Mouse (Mus musculus): ENCODE data around the gene Olfr70. TPM values are rescaled to one million over a fixed set of nuclear protein-coding genes. Genes with fewer than 3 reads are reported as not detected.

Olfr70 gene
- total and polyA plus RNA-seq, 2 experiments from 2014 or later, result not detected

DNA sequence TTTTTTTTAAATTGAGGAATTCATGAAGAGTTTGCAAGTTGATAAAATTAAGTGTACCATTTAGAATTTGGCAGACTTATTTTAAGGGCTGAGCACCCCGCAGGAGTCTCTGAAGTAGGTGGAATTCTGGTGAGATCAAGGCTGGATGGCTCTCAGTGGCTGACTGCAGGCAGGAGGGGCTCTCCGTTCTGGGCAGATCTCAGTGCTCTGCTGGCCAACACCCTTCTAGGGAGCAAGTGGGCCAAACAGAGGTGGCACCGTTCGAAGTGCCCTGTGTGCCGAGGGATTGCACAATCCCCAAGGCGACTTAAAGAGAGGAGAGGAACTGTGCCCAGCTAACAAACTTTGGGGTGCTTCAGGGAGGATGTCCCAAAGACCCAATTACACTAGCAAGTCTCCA is 9.3 kb upstream of the Olfr70 start, which contains the start of gene Olfr71:
Gene Olfr71 (minus strand): TSS at position 387 of the 400 bp plus-strand sequence.
- Histone ChIP-seq H3K36me3 (ENCODE audit: insufficient read depth) (no peaks in the 10 kb centered on the region), H3K9me3 (ENCODE audit: low read length) (no peaks in the 10 kb centered on the region)
- WGBS, result 70% methylated on average over 6 of the region's 6 CpGs

GRCm38 (mm10) chr4:43705991-43706390 is 5.4 kb upstream of the Olfr70 start:
- Histone ChIP-seq H3K4me2 (ENCODE audit: low read depth) (no peak overlapping the region), H3K36me3 (ENCODE audit: insufficient read depth) (no peaks in the 10 kb centered on the region), H3K9me3 (ENCODE audit: low read length) (no peaks in the 10 kb centered on the region), H3K9ac (no peak overlapping the region), H3K4me1 (ENCODE audit: insufficient read depth) (no peaks in the 10 kb centered on the region), H3K27me3 (ENCODE audit: insufficient read depth, low read length) (no peaks in the 10 kb centered on the region), H3K27ac (ENCODE audit: low read depth, low read length) (no peak overlapping the region), H3K4me3 (ENCODE audit: low read depth, low read length) (no peak overlapping the region)
- ATAC-seq (no peak), DNase-seq (no peak)
- no peak for TF ChIP-seq CTCF (IDR thresholded peaks at IDR 0.05; ENCODE audit: low read depth)
- WGBS, result 84% methylated on average over 13 of the region's 13 CpGs

More for the DNA sequence above, 9.3 kb upstream of the Olfr70 start, which contains the start of gene Olfr71:
- DNase-seq, result no peak
- H3K4me3 ChIP-seq (ENCODE audit: low read depth, low read length), result no peak within 1 kb of the TSS
- no peak within 1 kb of the TSS for H3K9ac ChIP-seq
- H3K27ac ChIP-seq (ENCODE audit: low read depth, low read length), result no peak within 1 kb of the TSS
- no peak for ATAC-seq
- H3K4me2 ChIP-seq (ENCODE audit: low read depth), result no peak within 1 kb of the TSS
- H3K4me1 ChIP-seq (ENCODE audit: insufficient read depth), result no peaks in the 10 kb centered on the region
- no peaks in the 10 kb centered on the region for H3K27me3 ChIP-seq (ENCODE audit: insufficient read depth, low read length)
- TF ChIP-seq CTCF (IDR thresholded peaks at IDR 0.05; ENCODE audit: low read depth), result no peak

DNA sequence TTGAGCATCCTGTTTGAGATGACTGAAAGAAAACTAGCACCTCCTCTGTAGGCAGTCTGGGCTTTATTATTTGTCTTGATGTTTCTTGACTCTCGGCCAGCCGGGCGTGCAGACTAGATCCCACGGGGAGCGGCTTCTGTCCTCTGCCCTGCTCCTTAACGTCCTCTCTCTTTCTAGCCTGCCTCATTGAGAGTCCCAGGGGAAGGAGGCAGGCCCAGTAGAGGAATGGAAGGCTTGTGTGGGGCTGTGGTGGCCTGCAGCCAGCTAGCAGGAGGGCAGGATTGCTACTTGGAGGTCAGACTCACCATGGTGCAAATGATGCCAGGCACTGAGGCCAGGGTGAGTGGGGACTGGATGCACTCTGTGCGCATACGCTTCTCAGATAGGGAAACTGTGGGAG is 3.2 kb upstream of the Olfr70 start:
- H3K4me2 ChIP-seq (ENCODE audit: low read depth), result no peak overlapping the region
- DNase-seq, result no peak
- no peaks in the 10 kb centered on the region for H3K27me3 ChIP-seq (ENCODE audit: insufficient read depth, low read length)
- WGBS, result 77% methylated on average over 8 of the region's 8 CpGs
- ATAC-seq, result no peak
- H3K27ac ChIP-seq (ENCODE audit: low read depth, low read length), result no peak overlapping the region
- no peaks in the 10 kb centered on the region for H3K4me1 ChIP-seq (ENCODE audit: insufficient read depth)
- H3K9me3 ChIP-seq (ENCODE audit: low read length), result no peaks in the 10 kb centered on the region
- H3K36me3 ChIP-seq (ENCODE audit: insufficient read depth), result no peaks in the 10 kb centered on the region
- H3K9ac ChIP-seq, result no peak overlapping the region
- H3K4me3 ChIP-seq (ENCODE audit: low read depth, low read length), result no peak overlapping the region
- TF ChIP-seq CTCF (IDR thresholded peaks at IDR 0.05; ENCODE audit: low read depth), result no peak

DNA sequence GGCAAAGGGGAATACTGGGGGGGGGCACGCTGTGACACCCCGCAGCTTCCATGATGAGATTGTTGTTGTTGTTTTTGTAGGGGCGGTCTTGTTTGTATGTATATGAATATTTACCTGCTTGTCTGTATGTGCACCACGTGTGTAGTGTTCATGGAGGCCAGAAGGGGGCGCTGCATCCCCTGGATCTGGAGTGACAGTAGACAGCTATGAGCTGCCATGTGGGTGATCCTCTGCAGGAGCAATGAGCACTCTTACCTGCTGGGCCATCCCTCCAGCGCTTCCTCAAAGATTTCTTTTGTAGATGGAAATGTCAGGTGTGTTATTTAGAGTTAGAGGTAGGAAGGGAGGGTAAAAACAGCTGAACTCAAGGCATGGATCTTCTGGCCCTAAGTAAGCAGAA is 2.8 kb upstream of the Olfr70 start:
- WGBS, result 82% methylated on average over 6 of the region's 6 CpGs
- H3K9ac ChIP-seq, result no peak overlapping the region
- peak; percentile 48 for TF ChIP-seq CTCF (IDR thresholded peaks at IDR 0.05; ENCODE audit: low read depth)
- H3K27ac ChIP-seq (ENCODE audit: low read depth, low read length), result no peak overlapping the region
- no peaks in the 10 kb centered on the region for H3K27me3 ChIP-seq (ENCODE audit: insufficient read depth, low read length)
- no peaks in the 10 kb centered on the region for H3K36me3 ChIP-seq (ENCODE audit: insufficient read depth)
- no peak overlapping the region for H3K4me3 ChIP-seq (ENCODE audit: low read depth, low read length)
- no peak for DNase-seq
- no peaks in the 10 kb centered on the region for H3K9me3 ChIP-seq (ENCODE audit: low read length)
- no peaks in the 10 kb centered on the region for H3K4me1 ChIP-seq (ENCODE audit: insufficient read depth)
- H3K4me2 ChIP-seq (ENCODE audit: low read depth), result no peak overlapping the region
- no peak for ATAC-seq

GRCm38 (mm10) chr4:43696561-43696960 is 4.0 kb downstream of the Olfr70 start:
- Histone ChIP-seq H3K27ac (ENCODE audit: low read depth, low read length) (no peak overlapping the region), H3K36me3 (ENCODE audit: insufficient read depth) (0 out of 2 replicates have a peak, but pooled peaks cover 6% of the 10 kb centered on the region), H3K9ac (no peak overlapping the region), H3K9me3 (ENCODE audit: low read length) (no peaks in the 10 kb centered on the region), H3K4me3 (ENCODE audit: low read depth, low read length) (no peak overlapping the region), H3K4me2 (ENCODE audit: low read depth) (no peak overlapping the region), H3K4me1 (ENCODE audit: insufficient read depth) (no peaks in the 10 kb centered on the region), H3K27me3 (ENCODE audit: insufficient read depth, low read length) (no peaks in the 10 kb centered on the region)
- peak; percentile 25; the same call in 1 of the 2 replicates for ATAC-seq
- no peak for DNase-seq
- 68% methylated on average over 13 of the region's 13 CpGs for WGBS
- no peak for TF ChIP-seq CTCF (IDR thresholded peaks at IDR 0.05; ENCODE audit: low read depth)

DNA sequence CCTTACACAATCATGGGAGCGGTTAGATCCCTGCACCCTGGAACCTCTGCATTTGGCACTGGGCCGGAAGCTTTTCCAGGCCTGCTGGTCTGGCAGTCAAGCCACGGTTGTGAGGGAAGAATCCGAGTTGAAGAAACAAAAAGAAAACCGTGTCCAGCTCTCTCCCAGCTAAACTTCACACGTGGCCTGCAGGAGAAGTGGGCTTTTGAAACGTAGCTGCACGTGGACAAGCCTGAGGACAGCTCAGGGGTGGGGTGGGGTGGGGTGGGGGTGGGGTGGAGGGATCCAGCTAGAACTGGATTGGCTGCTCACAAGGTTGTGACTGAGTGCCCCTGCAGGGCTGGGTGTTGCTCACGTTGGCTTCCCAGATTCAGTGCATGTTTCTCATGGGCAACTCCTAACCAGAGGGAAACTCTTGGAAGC is 5.3 kb downstream of the Olfr70 start:
- DNase-seq (no peak), ATAC-seq (peak; percentile 39; the same call in 1 of the 2 replicates)
- 25% methylated on average over 9 of the region's 9 CpGs for WGBS
- Histone ChIP-seq H3K9me3 (ENCODE audit: low read length) (no peaks in the 10 kb centered on the region), H3K36me3 (ENCODE audit: insufficient read depth) (peaks cover 10% of the 10 kb centered on the region; the same call in 1 of the 2 replicates), H3K27ac (ENCODE audit: low read depth, low read length) (no peak overlapping the region), H3K27me3 (ENCODE audit: insufficient read depth, low read length) (no peaks in the 10 kb centered on the region), H3K4me3 (ENCODE audit: low read depth, low read length) (no peak overlapping the region), H3K9ac (no peak overlapping the region), H3K4me2 (ENCODE audit: low read depth) (no peak overlapping the region), H3K4me1 (ENCODE audit: insufficient read depth) (no peaks in the 10 kb centered on the region)
- no peak for TF ChIP-seq CTCF (IDR thresholded peaks at IDR 0.05; ENCODE audit: low read depth)

DNA sequence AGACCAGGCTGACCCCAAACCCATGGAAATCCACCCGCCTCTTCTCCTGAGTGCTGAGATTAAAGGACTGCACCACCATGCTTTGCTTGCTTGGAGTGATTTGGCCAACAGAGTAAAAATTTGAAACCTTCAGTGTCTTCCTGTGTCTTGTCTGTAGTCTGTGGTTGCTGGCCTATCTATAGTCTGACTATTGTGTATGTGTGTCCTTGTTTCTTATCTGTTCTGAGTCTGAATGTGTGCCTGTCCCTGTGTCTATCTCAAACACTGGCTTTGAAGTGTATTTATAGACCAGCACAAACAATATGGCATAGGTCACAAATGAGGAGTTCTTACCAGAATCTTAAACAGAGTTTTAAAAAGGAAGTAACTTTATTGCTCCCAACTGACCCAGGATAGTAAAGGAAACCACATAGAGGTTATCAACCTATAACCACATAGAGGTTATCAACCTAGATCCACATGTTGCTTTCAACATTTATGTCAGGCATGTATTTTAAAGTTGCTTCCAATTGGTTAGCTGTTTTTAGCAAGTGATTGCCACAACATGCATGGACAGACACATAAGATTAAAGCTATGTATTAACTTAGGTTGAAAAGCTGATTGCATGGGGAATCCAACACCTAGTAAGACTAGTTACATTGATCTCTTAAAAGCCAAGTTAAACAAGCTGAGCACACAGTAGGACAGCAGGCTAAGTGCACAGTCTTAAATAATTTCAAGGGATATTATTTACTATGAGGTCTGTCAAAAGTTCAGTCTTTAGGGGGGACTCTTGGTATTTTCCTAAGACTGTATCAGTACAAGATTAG is 6.0 kb downstream of the Olfr70 start:
- H3K4me3 ChIP-seq (ENCODE audit: low read depth, low read length), result no peak overlapping the region
- ATAC-seq, result no peak
- H3K4me1 ChIP-seq (ENCODE audit: insufficient read depth), result no peaks in the 10 kb centered on the region
- no peak overlapping the region for H3K9ac ChIP-seq
- DNase-seq, result no peak
- H3K36me3 ChIP-seq (ENCODE audit: insufficient read depth), result peaks cover 17% of the 10 kb centered on the region; the same call in 1 of the 2 replicates
- H3K4me2 ChIP-seq (ENCODE audit: low read depth), result no peak overlapping the region
- 86% methylated on average over 1 of the region's 1 CpGs for WGBS
- H3K9me3 ChIP-seq (ENCODE audit: low read length), result no peaks in the 10 kb centered on the region
- no peak for TF ChIP-seq CTCF (IDR thresholded peaks at IDR 0.05; ENCODE audit: low read depth)
- no peaks in the 10 kb centered on the region for H3K27me3 ChIP-seq (ENCODE audit: insufficient read depth, low read length)
- H3K27ac ChIP-seq (ENCODE audit: low read depth, low read length), result no peak overlapping the region

Measured in forebrain, postnatal 0 days (tissue).